Mouse (Mus musculus) urinary bladder, postnatal 10 days (tissue): ENCODE data around the gene Tmem185a.
A peak's percentile ranks its signal among the peaks of the same experiment; 100 is the strongest.
"Not testable (repeated sequence)": the region's sequence is repeated elsewhere in the genome, so short reads cannot be mapped to it uniquely, and the experiment has no call there.

Experiments
- DNase-seq: peaks from one replicate; pipeline ENCODE4 v3.0.0; 2022; ENCODE audit warnings: low spot score

Gene Tmem185a

GRCm38 (mm10) chrX:70476792-70477776, at the start of gene Tmem185a:
Gene Tmem185a, minus strand, starts transcription at chrX:70477180.
- DNase-seq = peak; percentile 19

- DNase-seq = not testable (repeated sequence)
These were observed 37.4 kb upstream of the Tmem185a start for GRCm38 (mm10) chrX:70514413-70514812.

- not testable (repeated sequence) for DNase-seq
These were observed 10.3 kb upstream of the Tmem185a start for GRCm38 (mm10) chrX:70487328-70487727.

GRCm38 (mm10) chrX:70482154-70482553, 5.2 kb upstream of the Tmem185a start:
- DNase-seq = no peak

GRCm38 (mm10) chrX:70478701-70479100, 1.7 kb upstream of the Tmem185a start:
- no peak for DNase-seq

GRCm38 (mm10) chrX:70475215-70475765, 1.7 kb downstream of the Tmem185a start:
- DNase-seq = no peak

GRCm38 (mm10) chrX:70466897-70467296, 10.1 kb downstream of the Tmem185a start:
- no peak for DNase-seq

- no peak for DNase-seq
These were observed 11.5 kb downstream of the Tmem185a start for GRCm38 (mm10) chrX:70465489-70465888.

GRCm38 (mm10) chrX:70463621-70464020, 13.4 kb downstream of the Tmem185a start:
- DNase-seq = no peak

GRCm38 (mm10) chrX:70452359-70452758, 24.6 kb downstream of the Tmem185a start:
- not testable (repeated sequence) for DNase-seq

- not testable (repeated sequence) for DNase-seq
These were observed 51.5 kb downstream of the Tmem185a start for GRCm38 (mm10) chrX:70425473-70425872.
